Mouse (Mus musculus) MEL (cell line): ENCODE data around the gene Rplp0. TPM values are rescaled to one million over a fixed set of nuclear protein-coding genes. Genes with fewer than 3 reads are reported as not detected.
A peak's percentile ranks its signal among the peaks of the same experiment; 100 is the strongest.

Experiments used
- DNase-seq: peaks from one replicate; pipeline ENCODE4 v3.0.0; 2011; ENCODE audit warnings: low read depth, low spot score
- H3K27ac ChIP-seq: 2 replicates; pipeline ENCODE4 v1.5.1; 2012; ENCODE audit warnings: low read depth, mild to moderate bottlenecking, control low read depth, low read length, moderate library complexity; ENCODE audit not compliant: control insufficient read depth
- H3K27me3 ChIP-seq, 2 experiments: fragments of 150-350 bp in 1 of 2; sonication (generic) in 1 of 2; 2 replicates each; pipeline ENCODE4 v1.6.1; 2012; ENCODE audit warnings: low read length in 2 of 2, mild to moderate bottlenecking in 2 of 2, improper control_type of control experiment in 1 of 2, moderate library complexity in 1 of 2; ENCODE audit not compliant: insufficient read depth in 2 of 2, control insufficient read depth in 1 of 2
- H3K36me3 ChIP-seq, 2 experiments: 2 replicates each; pipeline ENCODE4 v1.6.1; 2012 to 2014; ENCODE audit warnings: low read length in 2 of 2, improper control_type of control experiment in 1 of 2, inconsistent platforms in 1 of 2, mild to moderate bottlenecking in 1 of 2; ENCODE audit not compliant: insufficient read depth in 2 of 2, control insufficient read depth in 1 of 2
- H3K4me1 ChIP-seq, 2 experiments: fragments of 150-350 bp in 1 of 2; sonication (generic) in 1 of 2; 2 replicates each; pipeline ENCODE4 v1.6.1; 2012; ENCODE audit warnings: low read length in 2 of 2, improper control_type of control experiment in 1 of 2, mild to moderate bottlenecking in 1 of 2; ENCODE audit not compliant: insufficient read depth in 2 of 2, control insufficient read depth in 1 of 2
- H3K4me3 ChIP-seq, 2 experiments: fragments of 150-350 bp in 1 of 2; sonication (generic) in 1 of 2; 2 replicates each; pipeline ENCODE4 v1.5.1; 2012; ENCODE audit warnings: low read depth in 2 of 2, low read length in 2 of 2, mild to moderate bottlenecking in 2 of 2, moderate library complexity in 2 of 2, control low read depth in 1 of 2, improper control_type of control experiment in 1 of 2; ENCODE audit not compliant: control insufficient read depth in 1 of 2, insufficient read depth in 1 of 2
- H3K79me2 ChIP-seq: 2 replicates; pipeline ENCODE4 v1.6.1; 2012; ENCODE audit warnings: mild to moderate bottlenecking, low read length, moderate library complexity; ENCODE audit not compliant: control insufficient read depth, poor library complexity, insufficient read depth
- H3K9ac ChIP-seq: 2 replicates; pipeline ENCODE4 v1.6.1; 2012; ENCODE audit warnings: low read depth, mild to moderate bottlenecking, control low read depth, low read length, moderate library complexity; ENCODE audit not compliant: control insufficient read depth, poor library complexity, severe bottlenecking
- H3K9me3 ChIP-seq: fragments of 150-350 bp; sonication (generic); replicated peaks from 2 replicates; pipeline ENCODE4 v1.6.1; 2012; ENCODE audit warnings: mild to moderate bottlenecking, low read length, improper control_type of control experiment, moderate library complexity; ENCODE audit not compliant: insufficient read depth
- CHD1 ChIP-seq: IDR thresholded peaks from 2 replicates; pipeline ENCODE4 v1.6.1; 2012; ENCODE audit warnings: low read depth, mild to moderate bottlenecking, inconsistent platforms, low read length, improper control_type of control experiment
- CTCF ChIP-seq, 3 experiments: IDR thresholded peaks in 2 of 3; conservative IDR thresholded peaks in 1 of 3; 2 replicates each; pipeline ENCODE4 v1.5.1; 2011 to 2012; ENCODE audit warnings: low read length in 3 of 3, low read depth in 2 of 3, mild to moderate bottlenecking in 2 of 3, improper control_type of control experiment in 1 of 3, inconsistent platforms in 1 of 3, mixed read lengths in 1 of 3, moderate library complexity in 1 of 3; ENCODE audit not compliant: control insufficient read depth in 1 of 3, insufficient read depth in 1 of 3, poor library complexity in 1 of 3, severe bottlenecking in 1 of 3
- E2F4 ChIP-seq: IDR thresholded peaks from 2 replicates; pipeline ENCODE4 v1.6.1; 2011; ENCODE audit warnings: low read depth, low read length, improper control_type of control experiment, borderline replicate concordance
- ELF1 ChIP-seq: IDR thresholded peaks from 2 replicates; pipeline ENCODE4 v1.6.1; 2014; ENCODE audit warnings: low read depth, mild to moderate bottlenecking, inconsistent platforms, low read length, improper control_type of control experiment, moderate library complexity
- EP300 ChIP-seq, 2 experiments: IDR thresholded peaks; 2 replicates each; pipeline ENCODE4 v1.6.1; 2011; ENCODE audit warnings: improper control_type of control experiment in 2 of 2, low read length in 2 of 2, low read depth in 1 of 2, mild to moderate bottlenecking in 1 of 2
- JUND ChIP-seq: IDR thresholded peaks from 2 replicates; pipeline ENCODE4 v1.6.1; 2011; ENCODE audit warnings: low read depth, mild to moderate bottlenecking, improper control_type of control experiment, low read length
- MAX ChIP-seq: IDR thresholded peaks from 2 replicates; pipeline ENCODE4 v1.6.1; 2011; ENCODE audit warnings: low read length, improper control_type of control experiment
- MEF2A ChIP-seq: IDR thresholded peaks from 2 replicates; pipeline ENCODE4 v1.6.1; 2014; ENCODE audit warnings: low read depth, mild to moderate bottlenecking, inconsistent platforms, low read length, improper control_type of control experiment; ENCODE audit not compliant: poor library complexity, insufficient replicate concordance, severe bottlenecking; ENCODE audit errors: extremely low read depth
- MXI1 ChIP-seq: IDR thresholded peaks from 2 replicates; pipeline ENCODE4 v1.6.1; 2011; ENCODE audit warnings: mild to moderate bottlenecking, low read depth, low read length, improper control_type of control experiment
- MYC ChIP-seq: IDR thresholded peaks from 2 replicates; pipeline ENCODE4 v1.6.1; 2011; ENCODE audit warnings: low read depth, mild to moderate bottlenecking, low read length, improper control_type of control experiment, moderate library complexity
- POLR2A ChIP-seq, 2 experiments: IDR thresholded peaks; 2 replicates each; pipeline ENCODE4 v1.6.1; 2011 to 2012; ENCODE audit warnings: low read length in 2 of 2, mild to moderate bottlenecking in 2 of 2, control low read depth in 1 of 2, improper control_type of control experiment in 1 of 2, low read depth in 1 of 2, moderate library complexity in 1 of 2; ENCODE audit not compliant: control insufficient read depth in 1 of 2, insufficient read depth in 1 of 2, poor library complexity in 1 of 2
- POLR2AphosphoS5 ChIP-seq: IDR thresholded peaks from 2 replicates; pipeline ENCODE4 v1.6.1; 2012; ENCODE audit warnings: low read depth, borderline replicate concordance, mild to moderate bottlenecking, inconsistent platforms, low read length, moderate library complexity, mixed read lengths
- RAD21 ChIP-seq: IDR thresholded peaks from 2 replicates; pipeline ENCODE4 v1.6.1; 2011; ENCODE audit warnings: mild to moderate bottlenecking, low read depth, low read length, improper control_type of control experiment
- SIN3A ChIP-seq: IDR thresholded peaks from 2 replicates; pipeline ENCODE4 v1.6.1; 2012; ENCODE audit warnings: low read length, improper control_type of control experiment, inconsistent platforms
- SMC3 ChIP-seq: IDR thresholded peaks from 2 replicates; pipeline ENCODE4 v1.6.1; 2011; ENCODE audit warnings: low read depth, low read length, improper control_type of control experiment
- TBP ChIP-seq: IDR thresholded peaks from 2 replicates; pipeline ENCODE4 v1.8.0; 2011; ENCODE audit warnings: low read depth, low read length, improper control_type of control experiment
- TCF12 ChIP-seq: IDR thresholded peaks from 2 replicates; pipeline ENCODE4 v1.6.1; 2014; ENCODE audit warnings: low read depth, mild to moderate bottlenecking, inconsistent platforms, low read length, improper control_type of control experiment, moderate library complexity
- UBTF ChIP-seq: IDR thresholded peaks from 2 replicates; pipeline ENCODE4 v1.6.1; 2012; ENCODE audit warnings: low read depth, mild to moderate bottlenecking, inconsistent platforms, low read length, improper control_type of control experiment, moderate library complexity, borderline replicate concordance; ENCODE audit not compliant: insufficient read depth
- USF2 ChIP-seq, 2 experiments: IDR thresholded peaks; 2 replicates each; pipeline ENCODE4 v1.6.1; 2011 to 2012; ENCODE audit warnings: improper control_type of control experiment in 2 of 2, low read length in 2 of 2, borderline replicate concordance in 1 of 2, inconsistent platforms in 1 of 2, low read depth in 1 of 2, mild to moderate bottlenecking in 1 of 2; ENCODE audit not compliant: insufficient read depth in 1 of 2
- ZC3H11A ChIP-seq: IDR thresholded peaks from 2 replicates; pipeline ENCODE4 v1.6.1; 2012; ENCODE audit warnings: low read depth, mild to moderate bottlenecking, inconsistent platforms, low read length, improper control_type of control experiment
- ZKSCAN1 ChIP-seq: IDR thresholded peaks from 2 replicates; pipeline ENCODE4 v1.6.1; 2012; ENCODE audit warnings: low read depth, mild to moderate bottlenecking, inconsistent platforms, low read length, improper control_type of control experiment, moderate library complexity
- ZMIZ1 ChIP-seq: IDR thresholded peaks from 2 replicates; pipeline ENCODE4 v1.6.1; 2012; ENCODE audit warnings: low read depth, mild to moderate bottlenecking, inconsistent platforms, low read length, improper control_type of control experiment, moderate library complexity
- ZNF384 ChIP-seq: IDR thresholded peaks from 2 replicates; pipeline ENCODE4 v1.6.1; 2012; ENCODE audit warnings: low read depth, mild to moderate bottlenecking, inconsistent platforms, low read length, improper control_type of control experiment
- polyA plus RNA-seq, 2 experiments: library from polyadenylated mRNA; stranded (reverse) in 1 of 2; unstranded in 1 of 2; fragments of >175 nt in 1 of 2; fragments of >200 nt in 1 of 2; gene quantifications; 2 replicates each; pipeline versions ENCODE4 v1.2.1 to v1.2.4; 2012; ENCODE audit warnings: low replicate concordance in 2 of 2, low read depth in 1 of 2; ENCODE audit not compliant: insufficient read length in 2 of 2, insufficient read depth in 1 of 2, missing spikeins in 1 of 2
- total RNA-seq: library from RNA; depleted of rRNA; stranded (reverse); fragments of 300-350 nt; gene quantifications from 2 replicates; pipeline ENCODE4 v1.2.3, GENCODE M21; 2012

Gene Rplp0
- total and polyA plus RNA-seq, 3 experiments, result 3,028 to 4,164 (median 3,294) TPM

GRCm38 (mm10) chr5:115554536-115555291 is 4.6 kb upstream of the Rplp0 start:
- Histone ChIP-seq H3K36me3 (peaks cover 0 to 2% of the 10 kb centered on the region in 2 experiments; a peak in 1 of 4 replicates), H3K4me3 (no peak overlapping the region), H3K79me2 (peaks cover 4% of the 10 kb centered on the region), H3K9me3 (no peaks in the 10 kb centered on the region), H3K4me1 (peaks cover 0 to 10% of the 10 kb centered on the region in 2 experiments; a peak in 1 of 4 replicates), H3K9ac (no peak overlapping the region), H3K27me3 (no peaks in the 10 kb centered on the region), H3K27ac (no peak overlapping the region)
- no peak for DNase-seq
- TF ChIP-seq ZKSCAN1, result no peak
- TF ChIP-seq TBP, result no peak
- TF ChIP-seq USF2 (IDR thresholded peaks at IDR 0.05; ENCODE audit: borderline replicate concordance in 1 of 2, insufficient read depth in 1 of 2, low read depth in 1 of 2, low read length in 2 of 2), result no peak
- TF ChIP-seq MEF2A, result no peak
- no peak for TF ChIP-seq MAX
- no peak for TF ChIP-seq SIN3A
- no peak for TF ChIP-seq CHD1
- TF ChIP-seq RAD21, result no peak
- no peak for TF ChIP-seq ZNF384
- TF ChIP-seq E2F4, result no peak
- TF ChIP-seq POLR2AphosphoS5, result no peak
- no peak for TF ChIP-seq ZMIZ1
- TF ChIP-seq JUND, result no peak
- no peak for TF ChIP-seq EP300 (IDR thresholded peaks at IDR 0.05; ENCODE audit: low read depth in 1 of 2, low read length in 2 of 2)
- no peak for TF ChIP-seq MYC

- DNase-seq, result peak; percentile 90
- peaks cover 2% of the 10 kb centered on the region in 2 experiments; a peak in 1 of 4 replicates for H3K36me3 ChIP-seq
- peak overlapping the region; percentile 43 to 50 for H3K4me3 ChIP-seq
- no peaks in the 10 kb centered on the region for H3K9me3 ChIP-seq
- H3K79me2 ChIP-seq, result peaks cover 18% of the 10 kb centered on the region
- TF ChIP-seq SMC3 (peak; percentile 76), MAX (0 out of 2 replicates have a peak, but pooled peaks have one; percentile 25), TCF12 (no peak), SIN3A (0 out of 2 replicates have a peak, but pooled peaks have one; percentile 22), ZC3H11A (0 out of 2 replicates have a peak, but pooled peaks have one; percentile 30), POLR2A (IDR thresholded peaks at IDR 0.05; ENCODE audit: control insufficient read depth in 1 of 2, insufficient read depth in 1 of 2, low read depth in 1 of 2, low read length in 2 of 2, poor library complexity in 1 of 2) (no peak), MXI1 (0 out of 2 replicates have a peak, but pooled peaks have one; percentile 32), CTCF (IDR thresholded peaks at IDR 0.05 in 2 of 3, conservative IDR thresholded peaks at IDR 0.05 in 1 of 3; ENCODE audit: control insufficient read depth in 1 of 3, insufficient read depth in 1 of 3, low read depth in 2 of 3, low read length in 3 of 3, poor library complexity in 1 of 3, severe bottlenecking in 1 of 3) (peak; percentile 82 to 98 (median 87)), RAD21 (peak; percentile 49), ZKSCAN1 (no peak), ELF1 (peak; percentile 39; the same call in 1 of the 2 replicates), UBTF (no peak), MYC (peak; percentile 76)
- TF ChIP-seq, all 39 proteins: peak for 9
- Histone ChIP-seq H3K9ac (peak overlapping the region; percentile 47; the same call in 1 of the 2 replicates), H3K27ac (no peak overlapping the region), H3K4me1 (peaks cover 0 to 10% of the 10 kb centered on the region in 2 experiments; a peak in 1 of 4 replicates), H3K27me3 (no peaks in the 10 kb centered on the region)
Measured at GRCm38 (mm10) chr5:115556217-115556616, 3.0 kb upstream of the Rplp0 start.
